In the genomic region with DNA sequence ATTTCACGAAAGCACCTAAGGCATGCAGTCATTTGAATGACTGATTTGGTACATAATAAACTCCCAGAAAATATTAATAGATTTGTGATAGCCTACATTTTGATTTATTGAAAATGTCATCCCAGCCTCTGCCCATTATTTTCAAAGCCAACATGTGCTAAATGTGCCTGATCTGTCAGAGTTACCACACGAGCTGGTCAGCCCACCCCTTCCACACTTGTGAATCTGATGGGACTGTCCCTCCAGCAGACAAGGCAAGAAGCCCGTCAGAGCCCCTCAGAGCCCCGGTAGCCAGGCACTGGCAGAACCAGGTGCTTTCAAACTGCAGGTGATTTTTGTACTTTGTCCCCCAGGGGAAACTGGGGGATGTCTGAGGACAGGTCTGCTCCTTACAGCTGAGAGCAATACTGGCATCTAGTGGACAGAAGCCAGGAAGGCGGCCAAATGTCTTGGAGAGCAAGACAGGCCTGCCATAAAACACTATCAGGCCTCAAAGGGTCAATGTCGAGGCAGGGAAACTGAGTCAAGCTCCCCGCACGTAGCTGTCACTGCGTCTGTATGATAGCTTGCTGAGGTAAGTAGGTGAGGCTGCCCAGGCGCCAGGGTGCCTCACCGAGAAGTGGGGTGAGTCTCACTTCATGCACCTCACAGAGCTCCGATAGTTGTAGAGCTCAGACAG, we compare ENCODE assay signal across 9 mouse cellular contexts.
DNase-seq lines count a peak whose midpoint lies in the region; ATAC-seq lines count a peak whose summit lies in the region.
"Had no signal": no experiment of that assay in that cellular context is flagged by ENCODE, and none has a peak within 500 bp of the region (broad histone marks: within the 10 kb centered on the region; RNA-seq: fewer than 3 reads in every experiment).

No protein-coding gene starts in this region.

- WGBS in heart, embryonic 11.5 days (ENCODE audit: insufficient replicate concordance): 49% methylated on average over 12 of the region's 12 CpGs
- WGBS in intestine, embryonic 14.5 days: 51% methylated on average over 12 of the region's 12 CpGs
- 45% methylated on average over 12 of the region's 12 CpGs for WGBS in midbrain, embryonic 11.5 days

- no peak for ATAC-seq in heart, embryonic 11.5 days (replicated peaks; ENCODE audit: insufficient number of reproducible peaks, low FRiP score, low TSS enrichment)
- ATAC-seq in intestine, embryonic 14.5 days (replicated peaks; ENCODE audit: low FRiP score, low TSS enrichment, low read depth): 0 out of 2 replicates have a peak, but pooled peaks have one; percentile 60
- peak; percentile 33; the same call in 1 of the 2 replicates for ATAC-seq in midbrain, embryonic 11.5 days (ENCODE audit: low FRiP score)
- no peak for ATAC-seq in granulocyte monocyte progenitor cell, adult 5-6 weeks (replicated peaks; ENCODE audit: poor library complexity, severe bottlenecking)
- ATAC-seq in erythroid progenitor cell, adult 5-6 weeks (replicated peaks; ENCODE audit: low FRiP score, poor library complexity, severe bottlenecking): no peak

- peak; percentile 82 for DNase-seq in heart, adult 11 months
- peak; percentile 47 for DNase-seq in ES-CJ7 (ENCODE audit: low read depth, low spot score)
- peak; percentile 65 for DNase-seq in embryo, embryonic 10 days (ENCODE audit: low spot score)
- peak; percentile 62 for DNase-seq in intestine, embryonic 14.5 days (ENCODE audit: low spot score)
- peak; percentile 85 for DNase-seq in midbrain, embryonic 11.5 days (ENCODE audit: low spot score, missing footprints)

- peaks cover 11% of the 10 kb centered on the region; the same call in 1 of the 2 replicates for H3K27me3 ChIP-seq in heart, embryonic 11.5 days (ENCODE audit: control insufficient read depth, insufficient read depth, low read length)
- peaks cover 17% of the 10 kb centered on the region for H3K27me3 ChIP-seq in intestine, embryonic 14.5 days (replicated peaks; ENCODE audit: control insufficient read depth, insufficient read depth, low read length)
- H3K27me3 ChIP-seq in midbrain, embryonic 11.5 days (ENCODE audit: control insufficient read depth, insufficient read depth, low read length): peaks cover 4% of the 10 kb centered on the region; the same call in 1 of the 2 replicates

- no peaks in the 10 kb centered on the region for H3K36me3 ChIP-seq in heart, embryonic 11.5 days (ENCODE audit: control insufficient read depth, insufficient read depth, low read length)
- no peaks in the 10 kb centered on the region for H3K36me3 ChIP-seq in intestine, embryonic 14.5 days (ENCODE audit: control insufficient read depth, insufficient read depth, low read length)
- no peaks in the 10 kb centered on the region for H3K36me3 ChIP-seq in midbrain, embryonic 11.5 days (ENCODE audit: control insufficient read depth, insufficient read depth, low read length)
- H3K36me3 ChIP-seq: midbrain, embryonic 12.5 days had no signal

- H3K9me3 ChIP-seq in heart, embryonic 11.5 days (replicated peaks; ENCODE audit: control insufficient read depth, low read length): no peaks in the 10 kb centered on the region
- H3K9me3 ChIP-seq in intestine, embryonic 14.5 days (ENCODE audit: control insufficient read depth, low read length): no peaks in the 10 kb centered on the region
- H3K9me3 ChIP-seq in midbrain, embryonic 11.5 days (ENCODE audit: control insufficient read depth, low read length): no peaks in the 10 kb centered on the region
- H3K9me3 ChIP-seq: midbrain, embryonic 12.5 days had no signal

- H3K4me3 ChIP-seq in heart, embryonic 11.5 days (ENCODE audit: low read depth, low read length): no peak overlapping the region
- no peak overlapping the region for H3K4me3 ChIP-seq in intestine, embryonic 14.5 days (ENCODE audit: low read depth, low read length)
- no peak overlapping the region for H3K4me3 ChIP-seq in midbrain, embryonic 11.5 days (ENCODE audit: low read depth, low read length)
- H3K4me3 ChIP-seq: midbrain, embryonic 12.5 days had no signal

- no peak overlapping the region for H3K9ac ChIP-seq in heart, embryonic 11.5 days (ENCODE audit: low read depth, low read length)
- no peak overlapping the region for H3K9ac ChIP-seq in intestine, embryonic 14.5 days (ENCODE audit: low read length)
- H3K9ac ChIP-seq in midbrain, embryonic 11.5 days (ENCODE audit: low read length): no peak overlapping the region
- H3K9ac ChIP-seq: midbrain, embryonic 12.5 days had no signal

- no peaks in the 10 kb centered on the region for H3K4me1 ChIP-seq in heart, embryonic 11.5 days (ENCODE audit: control insufficient read depth, insufficient read depth, low read length)
- H3K4me1 ChIP-seq in intestine, embryonic 14.5 days (replicated peaks; ENCODE audit: control insufficient read depth, insufficient read depth, low read length): no peaks in the 10 kb centered on the region; the same call in 1 of the 2 replicates
- peaks cover 4% of the 10 kb centered on the region for H3K4me1 ChIP-seq in midbrain, embryonic 11.5 days (ENCODE audit: control insufficient read depth, insufficient read depth, low read length)

- H3K27ac ChIP-seq in heart, embryonic 11.5 days (ENCODE audit: low read depth, low read length): no peak overlapping the region
- no peak overlapping the region for H3K27ac ChIP-seq in intestine, embryonic 14.5 days (ENCODE audit: low read depth)
- no peak overlapping the region for H3K27ac ChIP-seq in midbrain, embryonic 11.5 days (ENCODE audit: low read depth, low read length)
- H3K27ac ChIP-seq: midbrain, embryonic 12.5 days had no signal

- no peak overlapping the region for H3K4me2 ChIP-seq in heart, embryonic 11.5 days
- no peak overlapping the region for H3K4me2 ChIP-seq in intestine, embryonic 14.5 days (ENCODE audit: low read length)
- no peak overlapping the region for H3K4me2 ChIP-seq in midbrain, embryonic 11.5 days
- H3K4me2 ChIP-seq: midbrain, embryonic 12.5 days had no signal

Comparison
In these comparisons a context has a peak if more than half of its experiments do, and no peak if none do; other contexts are left out.
1. ATAC-seq: peak in intestine, embryonic 14.5 days (single experiment) and midbrain, embryonic 11.5 days (single experiment); none in heart, embryonic 11.5 days (single experiment), granulocyte monocyte progenitor cell, adult 5-6 weeks (single experiment) and erythroid progenitor cell, adult 5-6 weeks (single experiment).
2. Peak in every context shown above with its lines, with median percentiles within 50 percentile points of each other: DNase-seq.